Mouse (Mus musculus) right cerebral cortex, postnatal 14 days (tissue): ENCODE data around the gene Mmp9.

Experiments used
- DNase-seq: peaks from one replicate; pipeline ENCODE4 v3.0.0; 2022

Mmp9 gene

DNA sequence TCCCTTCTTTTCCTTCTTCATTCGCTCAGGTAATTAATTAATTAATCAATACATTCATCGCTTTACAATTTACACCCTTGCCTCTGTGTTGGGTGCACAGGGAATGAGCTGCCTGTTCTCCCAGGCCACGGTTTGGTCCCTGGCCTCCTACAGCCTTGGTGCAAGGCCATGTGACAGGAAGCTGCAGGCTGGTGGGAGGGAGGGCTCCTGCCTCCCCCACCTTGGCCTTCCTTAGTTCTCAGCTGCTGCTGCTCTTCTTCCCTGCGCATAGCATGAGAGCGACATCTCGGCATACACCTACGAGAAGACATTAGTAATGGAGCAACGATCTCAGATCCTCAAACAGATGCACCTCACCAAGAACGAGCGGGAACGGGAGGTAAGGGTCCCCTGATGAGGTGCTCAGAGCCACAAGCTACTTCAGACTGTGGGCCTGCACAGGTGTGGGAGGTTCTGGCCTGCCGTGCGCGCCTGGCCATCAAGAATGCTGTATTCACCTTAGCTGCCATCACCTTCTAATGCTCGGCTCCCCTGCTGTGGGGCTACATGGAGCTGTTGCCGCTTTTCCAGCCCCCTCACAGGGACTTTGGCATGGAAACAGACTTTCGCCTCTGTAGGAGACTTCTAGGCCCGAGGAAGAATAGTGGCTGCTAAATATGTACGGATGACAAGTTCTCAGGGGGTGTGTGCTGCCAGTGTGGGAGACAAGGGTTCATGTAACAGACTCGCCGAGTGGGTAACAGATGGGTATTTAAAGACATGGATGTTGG, 54.3 kb downstream of the Mmp9 start:
- DNase-seq: no peak

- DNase-seq: no peak
Measured at GRCm38 (mm10) chr2:164995976-164996375, 55.4 kb downstream of the Mmp9 start.

- no peak for DNase-seq
Measured at GRCm38 (mm10) chr2:164996848-164997720, 56.5 kb downstream of the Mmp9 start.

GRCm38 (mm10) chr2:164997721-164998428, 57.3 kb downstream of the Mmp9 start:
- no peak for DNase-seq

- no peak for DNase-seq
Measured at GRCm38 (mm10) chr2:165001958-165002357, 61.4 kb downstream of the Mmp9 start.

DNA sequence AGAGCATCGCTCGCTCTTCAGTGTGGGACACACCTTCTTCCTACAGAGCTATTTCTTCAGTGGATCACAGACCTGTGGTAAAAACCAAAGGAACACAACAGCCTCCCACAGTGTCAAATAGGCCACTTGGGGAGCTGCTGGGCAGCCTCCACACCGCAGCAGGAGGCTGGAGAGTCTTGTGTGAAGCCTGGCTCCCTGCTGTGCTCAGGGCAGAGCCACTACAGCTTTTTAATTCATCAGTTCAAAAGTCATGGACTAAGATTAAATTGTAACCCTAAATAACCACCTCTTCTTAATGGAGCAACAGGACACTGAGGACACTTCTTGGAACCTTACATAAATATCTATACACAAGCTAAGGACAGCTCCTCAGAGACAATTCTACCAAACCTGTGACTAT, 62.5 kb downstream of the Mmp9 start:
- no peak for DNase-seq

DNA sequence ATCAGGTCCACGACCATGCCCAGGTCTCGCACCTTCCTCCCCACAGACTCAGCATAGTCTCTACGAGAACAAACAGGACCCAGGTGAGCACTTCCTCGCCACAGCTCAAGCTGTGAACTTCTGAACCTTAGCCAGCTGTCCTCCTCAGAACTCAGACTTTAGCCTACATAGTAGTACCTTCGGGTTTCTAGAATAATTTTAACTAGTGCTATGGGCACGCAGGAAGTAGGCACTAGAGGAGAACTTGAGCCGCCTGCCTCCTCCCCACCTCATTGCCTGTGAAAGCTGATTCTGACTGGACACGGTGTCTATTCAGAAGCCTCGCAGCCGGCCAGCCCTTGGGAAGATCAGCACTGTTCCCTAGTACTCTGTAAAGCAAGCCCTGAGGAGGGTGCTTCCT, 63.7 kb downstream of the Mmp9 start:
- no peak for DNase-seq
